In genomic region chr6:125603234-125603633, GRCm38 (mm10) we compare ENCODE assay signal across 8 mouse cellular contexts. TPM values are rescaled to one million over a fixed set of nuclear protein-coding genes. Genes with fewer than 3 reads are reported as not detected.
DNase-seq lines count a peak whose midpoint lies in the region; ATAC-seq and TF ChIP-seq lines count a peak whose summit lies in the region.

No protein-coding gene starts in this region.

- DNase-seq in cerebellum, adult 2 months: peak; percentile 34 to 55
- DNase-seq in forebrain, postnatal 0 days: peak; percentile 79
- peak; percentile 95 for DNase-seq in heart, postnatal 4 days
- DNase-seq in layer of hippocampus, adult 18-20 months (ENCODE audit: low spot score in 2 of 2): peak; percentile 28 to 63
- DNase-seq in lung, adult 18-20 months: peak; percentile 83 to 91

- no peak for TF ChIP-seq POLR2A in cerebellum, adult 2 months (IDR thresholded peaks at IDR 0.05; ENCODE audit: borderline replicate concordance, insufficient read depth, low read length)
- no peak for TF ChIP-seq POLR2A in testis, adult 2 months (IDR thresholded peaks at IDR 0.05; ENCODE audit: control insufficient read depth, low read depth, low read length)

- H3K27me3 ChIP-seq in E14TG2a.4 (ENCODE audit: insufficient read depth, low read length): peaks cover 18% of the 10 kb centered on the region
- H3K27me3 ChIP-seq in cerebellum, adult 2 months (ENCODE audit: control insufficient read depth, insufficient read depth, low read length): no peaks in the 10 kb centered on the region
- H3K27me3 ChIP-seq in forebrain, postnatal 0 days (ENCODE audit: insufficient read depth, low read length): no peaks in the 10 kb centered on the region
- H3K27me3 ChIP-seq in neural tube, embryonic 13.5 days: peaks cover 12% of the 10 kb centered on the region; the same call in 1 of the 2 replicates
- no peaks in the 10 kb centered on the region for H3K27me3 ChIP-seq in testis, adult 2 months (ENCODE audit: control insufficient read depth, insufficient read depth, low read length)

- H3K9me3 ChIP-seq in E14TG2a.4 (ENCODE audit: low read length): no peaks in the 10 kb centered on the region
- no peaks in the 10 kb centered on the region for H3K9me3 ChIP-seq in forebrain, postnatal 0 days (ENCODE audit: low read length)
- no peaks in the 10 kb centered on the region for H3K9me3 ChIP-seq in neural tube, embryonic 13.5 days

- peaks cover 47% of the 10 kb centered on the region for H3K4me1 ChIP-seq in E14TG2a.4 (replicated peaks; ENCODE audit: low read depth, low read length)
- no peaks in the 10 kb centered on the region for H3K4me1 ChIP-seq in cerebellum, adult 2 months (ENCODE audit: control insufficient read depth, insufficient read depth, low read length)
- H3K4me1 ChIP-seq in forebrain, postnatal 0 days (ENCODE audit: insufficient read depth): no peaks in the 10 kb centered on the region
- peaks cover 8% of the 10 kb centered on the region for H3K4me1 ChIP-seq in neural tube, embryonic 13.5 days (replicated peaks)
- no peaks in the 10 kb centered on the region; the same call in 1 of the 2 replicates for H3K4me1 ChIP-seq in testis, adult 2 months (ENCODE audit: control insufficient read depth, insufficient read depth, low read length)

- H3K27ac ChIP-seq in cerebellum, adult 2 months (ENCODE audit: insufficient read depth, low read length): no peak overlapping the region
- H3K27ac ChIP-seq in forebrain, postnatal 0 days (ENCODE audit: low read depth, low read length): no peak overlapping the region
- H3K27ac ChIP-seq in neural tube, embryonic 13.5 days (replicated peaks): no peak overlapping the region
- H3K27ac ChIP-seq in testis, adult 2 months (ENCODE audit: control insufficient read depth, insufficient read depth, low read depth, low read length): no peak overlapping the region

- H3K36me3 ChIP-seq in E14TG2a.4 (ENCODE audit: insufficient read depth, low read length): no peaks in the 10 kb centered on the region
- no peaks in the 10 kb centered on the region for H3K36me3 ChIP-seq in forebrain, postnatal 0 days (ENCODE audit: insufficient read depth)
- no peaks in the 10 kb centered on the region for H3K36me3 ChIP-seq in neural tube, embryonic 13.5 days
- no peaks in the 10 kb centered on the region for H3K36me3 ChIP-seq in testis, adult 2 months (ENCODE audit: control insufficient read depth, insufficient read depth, low read length)

- no peak overlapping the region for H3K9ac ChIP-seq in forebrain, postnatal 0 days
- H3K9ac ChIP-seq in neural tube, embryonic 13.5 days: no peak overlapping the region

- WGBS in cerebellum, adult 2 months: 3% methylated on average over 18 of the region's 18 CpGs
- WGBS in forebrain, postnatal 0 days: 5% methylated on average over 18 of the region's 18 CpGs
- WGBS in neural tube, embryonic 13.5 days: 7% methylated on average over 18 of the region's 18 CpGs

- H3K4me2 ChIP-seq in forebrain, postnatal 0 days (ENCODE audit: low read depth): 0 out of 2 replicates have a peak overlapping the region, but pooled peaks have one; percentile 8
- H3K4me2 ChIP-seq in neural tube, embryonic 13.5 days: peak overlapping the region; percentile 27; the same call in 1 of the 2 replicates

- no peak overlapping the region for H3K4me3 ChIP-seq in E14TG2a.4 (replicated peaks; ENCODE audit: low read length)
- H3K4me3 ChIP-seq in cerebellum, adult 2 months (replicated peaks; ENCODE audit: insufficient read depth, low read depth, low read length): no peak overlapping the region
- no peak overlapping the region for H3K4me3 ChIP-seq in forebrain, postnatal 0 days (ENCODE audit: low read depth, low read length)
- H3K4me3 ChIP-seq in neural tube, embryonic 13.5 days: no peak overlapping the region
- H3K4me3 ChIP-seq in testis, adult 2 months (ENCODE audit: control insufficient read depth, low read depth, low read length): no peak overlapping the region

- peak; percentile 81 for ATAC-seq in forebrain, postnatal 0 days
- peak; percentile 33; the same call in 1 of the 2 replicates for ATAC-seq in neural tube, embryonic 13.5 days (ENCODE audit: low read depth)

- peak; percentile 91 for TF ChIP-seq CTCF in E14TG2a.4 (conservative IDR thresholded peaks at IDR 0.05; ENCODE audit: low read length)
- peak; percentile 59; the same call in 1 of the 2 replicates for TF ChIP-seq CTCF in cerebellum, adult 2 months (IDR thresholded peaks at IDR 0.05; ENCODE audit: borderline replicate concordance, insufficient read depth, low read depth, low read length)
- peak; percentile 90 for TF ChIP-seq CTCF in forebrain, postnatal 0 days (IDR thresholded peaks at IDR 0.05; ENCODE audit: low read depth)
- peak; percentile 59 for TF ChIP-seq CTCF in testis, adult 2 months (IDR thresholded peaks at IDR 0.05; ENCODE audit: control insufficient read depth, insufficient read depth, insufficient replicate concordance, low read depth, low read length)

RNA-seq across cellular contexts. Expression of gene Vwf, which starts 56.7 kb away (rescaled TPM):
- 15.0 and 20.2 TPM in 2 replicates for polyA plus RNA-seq in cerebellum, adult 2 months (2012; rRNA removed)
- 21.2 and 30.0 TPM in 2 replicates for total RNA-seq in forebrain, postnatal 0 days (2014; rRNA removed)
- polyA plus RNA-seq in forebrain, postnatal 0 days (2015; fragmentation: Nextera tagmentation; extraction: Ambion mirVana): 8.9 and 13.1 TPM in 2 replicates
- total RNA-seq in heart, postnatal 4 days (2021): 10 to 100 TPM; 86.0 to 87.2 TPM
- 10 to 100 TPM; 12.2 to 14.2 TPM for total RNA-seq in layer of hippocampus, adult 18-20 months (2021)
- polyA plus RNA-seq in neural tube, embryonic 13.5 days (2015; fragmentation: Nextera tagmentation; extraction: Ambion mirVana): 5.6 and 8.0 TPM in 2 replicates
- polyA plus RNA-seq in testis, adult 2 months (2012; rRNA removed): 15.4 and 16.5 TPM in 2 replicates

Comparison
In these comparisons a context has a peak if more than half of its experiments do, and no peak if none do; other contexts are left out.
1. DNase-seq: peak in every context shown above with its lines; median percentile 95 in heart, postnatal 4 days; 87 in lung, adult 18-20 months; 79 in forebrain, postnatal 0 days; 46 in layer of hippocampus, adult 18-20 months; 44 in cerebellum, adult 2 months.